12 mouse cellular contexts compared by ENCODE assay signal in the genomic region with DNA sequence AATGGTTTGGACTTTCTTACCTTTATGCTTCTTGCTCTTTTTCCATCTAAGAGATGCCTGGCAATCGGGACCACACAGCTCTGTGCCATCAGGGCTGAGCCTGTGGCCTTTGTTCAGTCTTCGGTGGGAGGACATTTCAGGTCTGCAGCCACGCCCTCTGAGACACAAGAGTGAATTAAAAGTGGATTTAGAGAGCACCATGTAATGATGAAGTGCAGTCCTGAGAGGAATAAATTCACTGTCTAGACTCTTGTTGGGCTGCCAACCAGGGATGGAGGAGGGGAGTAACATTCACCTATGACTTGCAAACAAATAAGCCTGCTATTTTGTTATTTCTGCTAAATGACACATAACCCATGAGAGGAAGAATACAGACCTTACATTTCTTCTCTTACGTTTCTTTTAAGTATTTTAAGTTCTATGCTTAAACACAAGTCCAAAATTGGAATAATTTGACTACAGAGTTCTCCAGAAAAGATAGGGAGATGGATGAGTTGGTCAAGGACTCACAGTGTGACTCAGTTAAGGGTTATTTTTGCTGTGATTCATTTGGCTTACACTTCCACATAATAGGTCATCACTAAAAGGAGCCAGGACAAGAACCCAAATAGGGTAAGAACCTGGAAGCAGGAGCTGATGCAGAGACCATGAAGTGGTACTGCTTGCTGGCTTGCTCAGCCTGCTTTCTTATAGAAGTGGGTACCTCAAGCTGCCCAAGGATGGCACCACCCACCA.
"Had no signal": no experiment of that assay in that cellular context is flagged by ENCODE, and none has a peak within 500 bp of the region (broad histone marks: within the 10 kb centered on the region; RNA-seq: fewer than 3 reads in every experiment).

No protein-coding gene starts in this region.

- H3K4me3 ChIP-seq: limb, embryonic 15.5 days; liver, embryonic 12.5 days; midbrain, embryonic 13.5 days; myocyte; neural tube, embryonic 12.5 days had no signal

- DNase-seq: kidney, postnatal 36 days; layer of hippocampus, adult 9-11 months; layer of hippocampus, postnatal 36 days; lung, embryonic 14.5 days; lung, postnatal 10 days had no signal

- H3K4me1 ChIP-seq: limb, embryonic 15.5 days; liver, embryonic 12.5 days; neural tube, embryonic 12.5 days had no signal

- H3K27ac ChIP-seq: kidney, postnatal 0 days; limb, embryonic 15.5 days; liver, embryonic 12.5 days; midbrain, embryonic 13.5 days; neural tube, embryonic 12.5 days; stomach, postnatal 0 days had no signal
